Mouse (Mus musculus) cortical plate, adult 2 months (tissue): Measurements from ENCODE around the gene Dapk2. TPM values are rescaled to one million over a fixed set of nuclear protein-coding genes. Genes with fewer than 3 reads are reported as not detected.
A peak's percentile ranks its signal among the peaks of the same experiment; 100 is the strongest.
"Not testable (repeated sequence)": the region's sequence is repeated elsewhere in the genome, so short reads cannot be mapped to it uniquely, and the experiment has no call there.

Experiments used
- H3K27ac ChIP-seq: fragments of 200-500 bp; 2 replicates; pipeline ENCODE4 v1.5.1; 2012; ENCODE audit warnings: low read length, control low read depth, inconsistent platforms; ENCODE audit not compliant: insufficient read depth
- H3K4me1 ChIP-seq: fragments of 200-500 bp; 2 replicates; pipeline ENCODE4 v1.6.1; 2011; ENCODE audit warnings: low read length; ENCODE audit not compliant: control insufficient read depth, insufficient read depth
- H3K4me3 ChIP-seq: fragments of 200-500 bp; 2 replicates; pipeline ENCODE4 v1.5.1; 2011; ENCODE audit warnings: mild to moderate bottlenecking, low read length, control low read depth; ENCODE audit not compliant: insufficient read depth
- CTCF ChIP-seq: fragments of 200-500 bp; IDR thresholded peaks from 2 replicates; pipeline ENCODE4 v1.5.1; 2011; ENCODE audit warnings: mild to moderate bottlenecking, control low read depth, low read length; ENCODE audit not compliant: insufficient read depth; ENCODE audit errors: extremely low read depth
- POLR2A ChIP-seq: fragments of 200-500 bp; IDR thresholded peaks from 2 replicates; pipeline ENCODE4 v1.6.1; 2011; ENCODE audit warnings: mild to moderate bottlenecking, low read length, control low read depth; ENCODE audit not compliant: insufficient read depth; ENCODE audit errors: extremely low read depth
- polyA plus RNA-seq: library from polyadenylated mRNA; depleted of rRNA; stranded (reverse); fragments of >200 nt; gene quantifications from 2 replicates; pipeline ENCODE4 v1.2.3, GENCODE M21; 2012

The Dapk2 gene
- polyA plus RNA-seq, 1 experiment: 6.8 TPM

DNA sequence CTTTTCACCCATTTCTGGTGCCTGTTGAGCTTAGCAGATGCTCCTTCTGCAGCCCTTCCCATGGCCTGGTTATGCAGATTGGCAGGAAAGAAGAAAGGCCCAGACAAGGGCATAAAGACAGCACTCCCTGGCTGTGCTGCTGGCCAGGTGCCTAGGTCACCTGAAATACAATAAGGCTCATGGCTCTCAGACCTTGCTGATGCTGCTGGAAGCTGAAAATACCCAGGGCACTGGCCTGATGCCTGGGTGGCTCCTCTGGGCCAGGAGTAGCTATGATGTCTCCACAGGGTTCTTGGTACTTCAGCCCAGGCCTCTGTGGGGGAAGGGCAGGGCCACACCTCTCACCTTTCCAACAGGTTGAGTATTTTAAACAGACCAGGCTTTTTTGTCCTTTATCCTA lies 121.6 kb downstream of the Dapk2 start:
- Histone ChIP-seq H3K4me1 (peaks cover 6% of the 10 kb centered on the region), H3K27ac (no peak overlapping the region), H3K4me3 (no peak overlapping the region)
- no peak for TF ChIP-seq POLR2A
- no peak for TF ChIP-seq CTCF

DNA sequence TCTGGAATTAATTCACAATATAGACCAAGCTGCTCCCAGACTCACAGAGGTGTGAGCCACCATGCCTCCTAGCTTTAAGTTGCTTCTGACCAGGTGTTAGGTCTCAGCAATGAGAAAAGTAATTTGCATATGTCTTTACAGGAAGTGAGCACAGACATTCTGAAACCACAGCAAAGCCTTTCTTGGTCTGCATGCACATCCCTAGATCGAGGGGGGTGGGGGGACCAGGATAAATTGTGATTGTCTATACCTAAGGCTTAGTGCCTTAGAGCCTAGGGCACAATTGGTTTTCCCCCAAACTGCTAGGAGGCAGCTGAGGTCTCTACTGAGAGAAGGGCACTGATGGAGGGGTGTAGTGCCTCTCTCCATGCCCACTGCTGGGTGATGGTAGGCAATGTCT lies 122.5 kb downstream of the Dapk2 start:
- H3K27ac ChIP-seq: no peak overlapping the region
- peaks cover 2% of the 10 kb centered on the region; the same call in 1 of the 2 replicates for H3K4me1 ChIP-seq
- H3K4me3 ChIP-seq: no peak overlapping the region
- TF ChIP-seq CTCF (no peak), POLR2A (no peak)

DNA sequence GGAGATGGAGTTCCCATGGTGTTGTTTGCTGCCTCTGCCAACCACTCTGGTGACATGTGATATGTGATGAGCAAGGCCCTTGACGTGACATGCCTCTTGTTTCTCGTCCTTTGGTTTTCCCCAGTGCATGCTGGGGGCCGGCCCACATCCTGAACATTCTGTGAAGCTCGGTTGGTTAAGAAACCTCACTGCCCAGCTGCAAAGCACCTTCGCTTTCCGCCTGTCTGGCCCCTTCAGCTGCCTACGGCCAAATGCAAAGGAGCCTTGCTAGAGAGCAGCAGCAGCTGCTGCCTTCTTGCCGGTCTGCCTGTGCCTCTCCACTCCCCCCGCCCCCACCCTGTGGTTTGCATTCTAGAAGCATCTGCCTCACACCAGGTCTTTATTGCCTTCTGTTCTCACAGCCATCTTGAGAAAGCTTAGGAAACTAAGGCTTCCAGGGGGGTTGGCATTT lies 123.5 kb downstream of the Dapk2 start:
- no peak for TF ChIP-seq CTCF
- no peak for TF ChIP-seq POLR2A
- Histone ChIP-seq H3K27ac (no peak overlapping the region), H3K4me3 (no peak overlapping the region), H3K4me1 (peaks cover 2% of the 10 kb centered on the region; the same call in 1 of the 2 replicates)

DNA sequence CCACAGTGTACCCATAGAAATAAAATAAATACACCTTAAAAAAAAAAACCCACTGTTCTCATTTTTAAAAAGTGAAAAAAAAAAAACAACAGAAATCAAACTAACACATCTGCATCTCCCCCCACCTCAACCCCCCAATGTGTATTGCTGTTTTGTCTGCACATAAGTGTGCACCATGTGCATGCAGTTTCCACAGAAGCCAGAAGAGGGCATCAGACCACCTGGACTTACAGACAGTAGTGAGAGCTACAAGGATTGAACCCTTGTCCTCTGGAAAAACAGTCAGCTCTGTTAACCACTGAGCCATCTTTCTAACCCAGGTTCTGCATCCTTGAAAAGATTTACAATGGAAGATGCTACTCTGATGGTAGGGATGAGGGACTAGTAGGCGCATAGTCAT lies 124.6 kb downstream of the Dapk2 start:
- Histone ChIP-seq H3K27ac (no peak overlapping the region), H3K4me1 (no peaks in the 10 kb centered on the region), H3K4me3 (no peak overlapping the region)
- TF ChIP-seq POLR2A (no peak), CTCF (no peak)

DNA sequence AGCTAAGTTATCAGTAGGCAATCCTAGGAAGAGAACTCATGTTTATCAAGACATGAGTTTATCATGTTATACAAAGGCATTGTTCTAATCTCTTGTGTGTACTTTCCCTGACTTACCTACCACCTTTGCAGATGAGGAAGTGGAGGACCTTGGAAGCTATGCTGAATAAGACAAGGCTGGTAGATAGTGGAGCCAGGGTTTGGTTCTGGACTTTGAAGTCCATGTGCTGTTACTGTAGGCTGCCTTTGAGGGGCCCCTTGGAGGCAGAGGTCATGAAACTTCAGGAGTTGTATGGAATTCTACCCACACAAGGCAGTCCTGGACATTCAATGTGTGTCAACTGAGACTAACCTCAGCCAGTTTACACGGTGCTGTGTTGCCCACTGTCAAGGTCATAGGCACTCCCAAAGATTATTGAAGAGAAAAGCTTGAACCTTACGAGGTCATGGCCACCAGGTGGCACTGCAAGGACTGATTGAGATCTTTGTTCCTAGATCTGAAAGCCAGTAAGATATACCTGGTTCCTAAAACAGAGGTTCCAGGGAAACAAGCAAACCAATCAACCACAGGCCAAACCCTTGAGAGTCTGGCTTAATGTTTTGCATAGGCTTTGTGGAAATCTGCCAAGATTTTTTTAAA lies 125.7 kb downstream of the Dapk2 start:
- Histone ChIP-seq H3K27ac (no peak overlapping the region), H3K4me3 (no peak overlapping the region), H3K4me1 (no peaks in the 10 kb centered on the region)
- TF ChIP-seq POLR2A (no peak), CTCF (peak; percentile 69)

DNA sequence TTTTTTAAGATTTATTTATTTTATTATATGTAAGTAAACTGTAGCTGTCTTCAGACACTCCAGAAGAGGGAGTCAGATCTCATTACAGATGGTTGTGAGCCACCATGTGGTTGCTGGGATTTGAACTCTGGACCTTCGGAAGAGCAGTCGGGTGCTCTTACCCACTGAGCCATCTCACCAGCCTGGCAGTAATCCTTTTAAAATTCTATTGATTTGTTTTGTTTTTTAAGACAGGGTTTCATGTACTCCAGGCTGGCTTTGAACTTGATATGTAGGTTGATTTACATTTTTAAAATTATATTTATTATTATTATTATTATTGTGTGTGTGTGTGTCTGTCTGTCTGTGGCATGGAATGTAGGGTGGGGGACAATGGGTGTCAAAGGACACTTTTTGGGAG lies 127.2 kb downstream of the Dapk2 start:
- not testable (repeated sequence) for H3K4me3 ChIP-seq, H3K4me1 ChIP-seq, H3K27ac ChIP-seq

DNA sequence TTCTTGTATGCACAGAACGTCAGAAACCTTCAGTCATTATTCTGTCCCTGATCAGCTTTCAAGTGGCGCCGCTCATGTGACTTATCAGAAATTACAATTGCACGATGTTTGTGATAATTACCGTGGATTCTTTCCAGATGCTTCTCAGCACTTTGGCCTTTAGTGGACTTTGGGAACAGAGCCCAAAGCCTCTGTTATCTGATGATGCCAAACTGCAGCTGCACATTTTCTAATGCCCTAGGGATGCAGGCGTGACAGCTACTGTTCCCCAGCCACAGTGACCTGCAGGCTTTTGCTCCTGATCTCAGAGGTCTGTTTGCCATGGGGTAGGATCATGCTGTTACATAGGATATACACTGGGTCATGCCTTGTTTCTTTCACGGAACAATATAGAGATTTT lies 127.9 kb downstream of the Dapk2 start:
- H3K27ac ChIP-seq: no peak overlapping the region
- H3K4me1 ChIP-seq: no peaks in the 10 kb centered on the region
- H3K4me3 ChIP-seq: no peak overlapping the region
- TF ChIP-seq CTCF: no peak
- TF ChIP-seq POLR2A: no peak

DNA sequence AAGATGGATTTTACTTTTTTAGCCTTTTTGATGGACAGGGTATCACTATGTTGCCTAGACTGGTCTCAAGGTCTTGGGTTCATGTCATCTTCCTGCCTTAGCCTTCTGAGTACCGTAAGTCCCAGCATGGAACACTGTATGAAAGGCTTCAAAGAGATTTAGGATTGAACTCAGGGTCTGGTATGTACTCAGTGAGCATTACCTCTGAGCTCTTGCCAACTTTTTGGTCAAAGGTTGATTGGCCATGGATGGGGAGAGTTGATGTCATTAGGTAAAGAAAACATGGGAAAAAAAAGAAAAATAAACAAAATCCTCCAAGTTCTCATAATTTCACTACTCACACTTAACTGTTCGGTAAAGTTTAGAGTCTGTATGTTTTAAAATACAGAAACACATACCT lies 132.7 kb downstream of the Dapk2 start:
- Histone ChIP-seq H3K4me1 (no peaks in the 10 kb centered on the region), H3K4me3 (no peak overlapping the region), H3K27ac (no peak overlapping the region)
- no peak for TF ChIP-seq CTCF
- no peak for TF ChIP-seq POLR2A

DNA sequence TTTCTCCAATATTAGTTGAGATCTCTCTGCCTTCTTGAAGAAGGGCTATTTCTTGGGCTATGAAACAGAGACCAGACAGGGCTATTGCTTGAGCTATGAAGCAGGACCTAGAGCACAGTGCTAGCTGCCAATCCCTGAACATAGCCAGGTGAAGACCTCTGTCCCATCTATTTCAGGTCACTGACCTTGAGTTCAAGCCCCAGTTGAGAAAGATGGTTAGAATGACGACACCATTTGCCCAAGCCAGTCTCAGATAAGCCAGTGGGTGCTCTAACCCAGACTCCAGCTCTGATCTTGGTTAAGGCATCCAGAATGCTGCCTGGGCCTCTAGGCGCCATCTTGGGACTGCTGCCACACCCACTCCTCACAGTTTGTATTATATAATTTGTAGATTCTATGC lies 135.3 kb downstream of the Dapk2 start:
- no peak overlapping the region for H3K27ac ChIP-seq
- no peak for TF ChIP-seq POLR2A
- TF ChIP-seq CTCF: no peak
- H3K4me1 ChIP-seq: no peaks in the 10 kb centered on the region
- H3K4me3 ChIP-seq: no peak overlapping the region

DNA sequence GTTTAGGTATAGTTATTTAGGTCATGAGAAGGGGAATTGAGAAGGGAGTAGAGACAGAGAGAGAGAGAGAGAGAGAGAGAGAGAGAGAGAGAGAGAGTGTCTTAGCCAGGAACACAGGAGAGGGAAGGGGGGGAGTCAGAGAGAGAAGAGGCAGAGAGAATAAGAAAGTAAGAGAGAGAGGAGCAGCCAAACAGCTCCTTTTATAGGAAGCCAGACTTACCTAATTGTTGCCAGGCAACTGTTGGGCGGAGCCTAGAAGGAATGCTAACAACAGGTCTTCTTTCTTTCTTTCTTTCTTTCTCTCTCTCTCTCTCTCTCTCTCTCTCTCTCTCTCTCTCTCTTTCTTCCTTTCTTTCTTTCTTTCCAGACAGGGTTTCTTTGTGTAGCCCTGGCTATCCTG lies 136.2 kb downstream of the Dapk2 start:
- TF ChIP-seq CTCF (no peak), POLR2A (no peak)
- Histone ChIP-seq H3K4me3 (no peak overlapping the region), H3K4me1 (no peaks in the 10 kb centered on the region), H3K27ac (no peak overlapping the region)
